Mouse (Mus musculus) small intestine, adult 2 months (tissue): Measurements from ENCODE around the gene Apeh.

Experiments used
- CTCF ChIP-seq: fragments of 200-500 bp; IDR thresholded peaks from 2 replicates; pipeline ENCODE4 v1.5.1; 2012; ENCODE audit warnings: low read depth, mild to moderate bottlenecking, control low read depth, inconsistent platforms, low read length, moderate library complexity, mixed read lengths; ENCODE audit not compliant: insufficient replicate concordance, insufficient read length; ENCODE audit errors: extremely low read depth
- POLR2A ChIP-seq: fragments of 200-500 bp; IDR thresholded peaks from 2 replicates; pipeline ENCODE4 v1.6.1; 2012; ENCODE audit warnings: low read depth, mild to moderate bottlenecking, control low read depth, inconsistent platforms, low read length, moderate library complexity

DNA sequence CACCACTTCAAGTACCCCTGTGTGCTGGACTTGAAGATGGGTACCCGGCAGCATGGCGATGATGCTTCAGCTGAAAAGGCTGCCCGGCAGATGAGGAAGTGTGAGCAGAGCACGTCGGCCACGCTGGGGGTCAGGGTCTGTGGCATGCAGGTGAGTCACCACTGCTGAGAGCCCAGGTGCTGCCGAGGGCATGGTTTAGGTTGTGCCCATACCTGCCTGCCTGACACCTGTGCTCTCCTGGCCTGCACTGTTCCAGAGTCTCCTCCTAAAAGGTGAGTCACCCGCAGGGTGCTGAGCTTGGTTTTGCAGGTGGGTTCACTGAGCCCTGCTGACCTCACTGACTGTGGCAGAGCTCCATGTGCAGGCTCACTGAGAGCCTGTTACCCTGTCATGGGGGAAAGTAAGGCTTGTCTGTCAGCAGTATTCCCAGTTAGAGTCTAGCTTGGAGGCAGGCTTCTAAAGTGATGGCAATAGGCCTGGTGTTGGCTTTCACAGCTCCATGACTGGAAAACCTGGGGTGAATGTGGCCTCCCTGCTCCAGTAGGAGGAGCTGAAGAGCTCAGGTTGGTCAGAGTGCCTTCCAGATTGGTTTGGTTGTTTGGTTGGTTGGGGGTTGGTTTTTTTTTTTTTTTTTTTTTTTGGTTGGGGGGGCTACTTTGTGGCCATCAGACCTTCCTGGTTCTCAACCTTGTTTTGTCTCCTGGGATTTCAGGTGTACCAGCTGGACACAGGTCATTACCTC is 49.5 kb downstream of the Apeh start:
- TF ChIP-seq POLR2A = no peak
- TF ChIP-seq CTCF = no peak
